Mouse (Mus musculus) ES-E14 (cell line): ENCODE results near the gene Nfkb2. TPM values are rescaled to one million over a fixed set of nuclear protein-coding genes. Genes with fewer than 3 reads are reported as not detected.

ENCODE experiments used
- DNase-seq: peaks from one replicate; pipeline ENCODE4 v3.0.0-alpha.2; 2013; ENCODE audit warnings: low read depth, low spot score
- H3K27ac ChIP-seq: 2 replicates; pipeline ENCODE4 v1.5.1; 2012; ENCODE audit warnings: low read depth, mild to moderate bottlenecking, low read length, moderate library complexity, mixed read lengths; ENCODE audit not compliant: poor library complexity, insufficient read depth, severe bottlenecking
- H3K36me3 ChIP-seq: 2 replicates; pipeline ENCODE4 v1.6.1; 2012; ENCODE audit warnings: mild to moderate bottlenecking, low read length, moderate library complexity, mixed read lengths; ENCODE audit not compliant: control insufficient read depth, poor library complexity, insufficient read depth, severe bottlenecking
- H3K4me1 ChIP-seq, 2 experiments: fragments of 150-350 bp in 1 of 2; sonication (generic) in 1 of 2; 2 replicates each; pipeline ENCODE4 v1.6.1; 2012; ENCODE audit warnings: low read length in 2 of 2, mild to moderate bottlenecking in 1 of 2, mixed read lengths in 1 of 2; ENCODE audit not compliant: control insufficient read depth in 2 of 2, insufficient read depth in 2 of 2, poor library complexity in 1 of 2
- H3K4me3 ChIP-seq, 2 experiments: fragments of 150-350 bp in 1 of 2; sonication (generic) in 1 of 2; 2 replicates each; pipeline ENCODE4 v1.5.1; 2012; ENCODE audit warnings: low read length in 2 of 2, low read depth in 1 of 2, mild to moderate bottlenecking in 1 of 2, mixed read lengths in 1 of 2; ENCODE audit not compliant: insufficient read depth in 1 of 2, poor library complexity in 1 of 2, severe bottlenecking in 1 of 2
- H3K9ac ChIP-seq: 2 replicates; pipeline ENCODE4 v1.6.1; 2012; ENCODE audit warnings: low read depth, mild to moderate bottlenecking, low read length, mixed read lengths; ENCODE audit not compliant: poor library complexity, insufficient read depth, severe bottlenecking
- H3K9me3 ChIP-seq: fragments of 150-350 bp; sonication (generic); 2 replicates; pipeline ENCODE4 v1.6.1; 2012; ENCODE audit warnings: low read depth, mild to moderate bottlenecking, low read length; ENCODE audit not compliant: control insufficient read depth, insufficient read depth
- CHD2 ChIP-seq: IDR thresholded peaks from 2 replicates; pipeline ENCODE4 v1.6.1; 2014; ENCODE audit warnings: mild to moderate bottlenecking, low read depth, low read length, inconsistent platforms
- HCFC1 ChIP-seq: IDR thresholded peaks from 2 replicates; pipeline ENCODE4 v1.6.1; 2012; ENCODE audit warnings: low read length, inconsistent platforms, borderline replicate concordance; ENCODE audit not compliant: insufficient read depth
- MAFK ChIP-seq: IDR thresholded peaks from 2 replicates; pipeline ENCODE4 v1.6.1; 2014; ENCODE audit warnings: mild to moderate bottlenecking, low read depth, low read length, inconsistent platforms; ENCODE audit not compliant: insufficient read depth
- ZC3H11A ChIP-seq: IDR thresholded peaks from 2 replicates; pipeline ENCODE4 v1.6.1; 2012; ENCODE audit warnings: low read depth, mild to moderate bottlenecking, inconsistent platforms, low read length, borderline replicate concordance
- ZNF384 ChIP-seq: IDR thresholded peaks from 2 replicates; pipeline ENCODE4 v1.6.1; 2012; ENCODE audit warnings: low read depth, low read length, inconsistent platforms
- in situ Hi-C, 2 experiments: fragments of 600-800 bp; cut with MboI; formaldehyde crosslinking; loops; one replicate each; pipeline ENCODE4 v1.15.1; 2025; ENCODE audit warnings: low sequenced_read_pairs in 2 of 2, inconsistent platforms in 1 of 2; ENCODE audit not compliant: unreplicated experiment in 2 of 2
- total RNA-seq: library from RNA; depleted of rRNA; stranded (reverse); fragments of 300-350 nt; gene quantifications from 2 replicates; pipeline ENCODE4 v1.2.3, GENCODE M21; 2012

Gene Nfkb2
- total RNA-seq, 1 experiment: 13.0 TPM

GRCm38 (mm10) chr19:46322996-46323572 lies 19.0 kb downstream of the Nfkb2 start:
- no peak overlapping the region for H3K4me3 ChIP-seq
- H3K9me3 ChIP-seq: no peaks in the 10 kb centered on the region
- no peak overlapping the region for H3K27ac ChIP-seq
- TF ChIP-seq ZC3H11A: no peak
- no peak for TF ChIP-seq MAFK
- no peak for TF ChIP-seq ZNF384
- TF ChIP-seq CHD2: no peak
- TF ChIP-seq HCFC1: no peak
- in situ Hi-C loops: no loop called here
- no peak for DNase-seq
- H3K4me1 ChIP-seq: peaks cover 0 to 10% of the 10 kb centered on the region in 2 experiments; a peak in 1 of 4 replicates
- no peaks in the 10 kb centered on the region for H3K36me3 ChIP-seq
- no peak overlapping the region for H3K9ac ChIP-seq

GRCm38 (mm10) chr19:46323716-46324115 lies 19.6 kb downstream of the Nfkb2 start:
- no peak overlapping the region for H3K4me3 ChIP-seq
- H3K9me3 ChIP-seq: no peaks in the 10 kb centered on the region
- in situ Hi-C loops: no loop called here
- no peak overlapping the region for H3K27ac ChIP-seq
- H3K9ac ChIP-seq: no peak overlapping the region
- DNase-seq: no peak
- H3K4me1 ChIP-seq: peaks cover 0 to 8% of the 10 kb centered on the region in 2 experiments; a peak in 1 of 4 replicates
- TF ChIP-seq CHD2 (no peak), ZNF384 (no peak), ZC3H11A (no peak)
- H3K36me3 ChIP-seq: no peaks in the 10 kb centered on the region

GRCm38 (mm10) chr19:46324366-46324765 lies 20.2 kb downstream of the Nfkb2 start:
- Histone ChIP-seq H3K4me1 (peaks cover 0 to 10% of the 10 kb centered on the region in 2 experiments; a peak in 1 of 4 replicates), H3K9me3 (no peaks in the 10 kb centered on the region), H3K4me3 (no peak overlapping the region), H3K36me3 (no peaks in the 10 kb centered on the region), H3K27ac (no peak overlapping the region), H3K9ac (no peak overlapping the region)
- no peak for TF ChIP-seq ZNF384
- TF ChIP-seq ZC3H11A: no peak
- no peak for DNase-seq
- in situ Hi-C loops: no loop called here

GRCm38 (mm10) chr19:46324918-46325317 lies 20.8 kb downstream of the Nfkb2 start:
- in situ Hi-C loops: no loop called here
- H3K4me1 ChIP-seq: peaks cover 3 to 8% of the 10 kb centered on the region in 2 experiments; a peak in 2 of 4 replicates

More at GRCm38 (mm10) chr19:46324918-46325317, 20.8 kb downstream of the Nfkb2 start:
- Histone ChIP-seq H3K9ac (no peak overlapping the region), H3K4me3 (no peak overlapping the region), H3K36me3 (no peaks in the 10 kb centered on the region), H3K27ac (no peak overlapping the region), H3K9me3 (no peaks in the 10 kb centered on the region)
- no peak for TF ChIP-seq ZC3H11A
- TF ChIP-seq ZNF384: no peak
- no peak for TF ChIP-seq MAFK
- TF ChIP-seq CHD2: no peak
- TF ChIP-seq HCFC1: no peak
- DNase-seq: no peak
